Mouse (Mus musculus) G1E (cell line): ENCODE data around the gene Gstm3.

Source experiments
- CTCF ChIP-seq: IDR thresholded peaks from 2 replicates; pipeline ENCODE4 v1.5.1; 2012; ENCODE audit warnings: low read depth, low read length, inconsistent platforms, mixed read lengths
- GATA1 ChIP-seq: IDR thresholded peaks from 2 replicates; pipeline ENCODE4 v1.6.1; 2012; ENCODE audit warnings: borderline replicate concordance, low read length, inconsistent platforms, mixed read lengths
- GATA2 ChIP-seq: IDR thresholded peaks from 2 replicates; pipeline ENCODE4 v1.6.1; 2012; ENCODE audit warnings: low read depth, low read length, inconsistent platforms, borderline replicate concordance
- TAL1 ChIP-seq: conservative IDR thresholded peaks from 2 replicates; pipeline ENCODE4 v1.6.1; 2012; ENCODE audit warnings: low read depth, low read length, inconsistent platforms, mixed read lengths

DNA sequence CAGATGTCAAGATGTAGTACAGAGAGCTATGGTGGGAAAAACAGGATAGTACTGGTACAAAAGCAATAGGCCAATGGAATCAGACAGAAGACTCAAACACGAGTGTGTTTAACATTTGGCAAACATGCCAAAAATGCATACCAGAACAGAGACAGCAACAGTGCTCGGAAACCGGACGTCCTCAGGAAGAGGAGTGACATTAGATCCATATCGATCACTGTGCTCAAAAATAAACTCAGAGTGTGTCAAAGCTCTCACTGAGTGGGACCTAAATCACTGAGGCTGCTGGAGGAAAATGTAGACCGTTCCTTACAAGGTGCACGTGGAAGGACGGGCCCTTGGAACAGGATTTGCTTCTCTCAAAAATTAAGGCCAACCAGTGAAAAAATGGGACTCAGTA is 32.9 kb upstream of the Gstm3 start:
- TF ChIP-seq CTCF = no peak
- no peak for TF ChIP-seq TAL1
- no peak for TF ChIP-seq GATA1
- TF ChIP-seq GATA2 = no peak
